Mouse (Mus musculus) cerebellum, postnatal 36 days (tissue): ENCODE measurements around the gene Tnnt3.

Source experiments
- DNase-seq, 2 experiments: peaks; one replicate each; pipeline ENCODE4 v3.0.0; 2021 to 2022; ENCODE audit warnings: mixed read lengths in 2 of 2

The Tnnt3 gene

DNA sequence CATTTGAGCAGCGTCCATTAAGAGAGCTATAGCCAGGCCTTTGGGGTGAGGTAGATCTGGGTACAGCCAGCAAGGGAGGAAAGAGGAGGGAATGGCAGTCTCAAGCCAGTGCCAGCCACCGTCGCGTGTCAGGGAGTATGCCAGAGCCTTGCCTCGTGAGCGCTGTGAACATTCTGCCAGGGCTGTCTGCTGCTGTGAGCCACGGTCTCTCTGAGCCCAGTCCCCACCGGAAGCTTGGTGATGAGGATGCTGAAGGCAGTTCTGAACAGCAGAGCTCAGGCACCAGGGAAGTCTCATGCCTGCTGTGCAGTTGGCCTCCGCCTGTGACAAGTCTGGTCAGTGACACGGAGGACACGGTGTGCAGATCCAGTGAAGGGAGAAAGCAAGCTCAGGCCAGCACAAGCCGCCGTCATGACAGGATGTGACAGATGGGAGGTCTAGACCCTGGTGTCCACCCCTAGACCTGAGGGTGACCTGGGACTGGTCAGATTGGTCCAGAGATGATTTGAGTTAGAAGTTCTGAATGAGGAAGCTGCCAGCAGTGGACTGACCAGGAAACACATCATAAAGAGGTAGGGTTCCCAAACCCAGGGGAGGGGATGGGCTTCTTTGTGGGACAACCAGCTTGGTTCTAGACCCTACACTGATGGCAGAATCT is 21.7 kb upstream of the Tnnt3 start:
- DNase-seq = peak; percentile 41 to 49

DNA sequence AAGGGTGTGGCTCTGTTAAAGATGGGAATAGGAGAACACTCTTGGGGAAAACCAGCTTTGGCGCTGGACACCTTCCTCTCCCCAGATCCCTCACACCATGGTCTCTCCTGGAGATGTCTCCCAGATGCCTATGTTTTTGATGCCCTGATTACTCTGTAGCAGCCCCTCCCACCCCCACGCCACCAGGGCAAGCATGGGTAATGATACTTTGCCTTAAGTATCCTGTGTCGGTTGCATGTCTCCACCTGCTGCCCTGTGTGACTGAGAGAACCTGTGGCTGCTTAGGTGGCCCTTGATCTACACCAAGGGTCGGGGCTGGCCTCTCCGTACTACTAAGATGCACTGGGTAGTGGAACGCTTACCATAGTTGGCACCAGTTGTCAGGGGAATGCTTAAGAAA is 20.6 kb upstream of the Tnnt3 start:
- DNase-seq = no peak

DNA sequence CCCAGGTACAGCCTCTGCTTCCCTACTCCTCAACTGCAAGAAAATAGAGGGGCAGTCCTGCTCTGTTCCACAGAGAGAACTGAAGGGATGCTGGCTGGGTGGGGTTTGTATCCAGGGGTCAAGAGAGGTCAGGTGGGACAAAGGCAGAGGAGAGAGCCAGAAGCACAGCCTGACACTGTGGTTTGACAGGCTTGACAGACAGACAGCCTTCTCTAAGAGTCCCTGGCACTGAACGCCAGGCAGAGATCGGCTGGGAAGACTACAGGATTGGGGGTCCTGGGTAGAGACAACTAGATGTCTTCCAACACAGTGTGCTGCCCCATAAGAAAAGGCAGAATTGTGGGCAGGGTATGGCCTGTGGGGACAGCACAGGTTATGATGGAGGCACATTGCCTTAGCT is 20.1 kb upstream of the Tnnt3 start:
- DNase-seq = no peak

- no peak for DNase-seq
Measured at GRCm38 (mm10) chr7:142479307-142479706, 19.3 kb upstream of the Tnnt3 start.

GRCm38 (mm10) chr7:142479886-142480285 is 18.8 kb upstream of the Tnnt3 start:
- no peak for DNase-seq

DNA sequence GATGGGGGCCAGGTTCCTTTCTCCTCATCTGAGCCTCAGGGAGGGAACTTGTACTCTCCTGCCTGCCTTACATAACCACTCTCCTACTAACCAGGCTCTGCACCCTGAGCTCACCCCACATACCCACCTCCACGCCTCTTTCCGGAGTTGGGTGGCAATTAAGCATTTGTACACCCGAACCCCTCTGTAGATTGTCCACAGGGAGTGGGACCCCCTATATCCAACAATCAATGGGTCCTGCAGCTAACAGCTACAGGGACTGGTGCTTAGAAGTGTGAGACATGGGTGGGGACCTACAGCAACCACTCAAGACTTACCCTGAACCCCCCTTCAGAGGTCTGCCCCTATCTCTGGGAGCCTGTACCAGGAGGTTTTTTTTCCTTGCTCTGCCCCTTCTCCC is 18.0 kb upstream of the Tnnt3 start:
- DNase-seq = no peak

- peak; percentile 52 to 60 for DNase-seq
Measured at GRCm38 (mm10) chr7:142481186-142481567, 17.5 kb upstream of the Tnnt3 start.

DNA sequence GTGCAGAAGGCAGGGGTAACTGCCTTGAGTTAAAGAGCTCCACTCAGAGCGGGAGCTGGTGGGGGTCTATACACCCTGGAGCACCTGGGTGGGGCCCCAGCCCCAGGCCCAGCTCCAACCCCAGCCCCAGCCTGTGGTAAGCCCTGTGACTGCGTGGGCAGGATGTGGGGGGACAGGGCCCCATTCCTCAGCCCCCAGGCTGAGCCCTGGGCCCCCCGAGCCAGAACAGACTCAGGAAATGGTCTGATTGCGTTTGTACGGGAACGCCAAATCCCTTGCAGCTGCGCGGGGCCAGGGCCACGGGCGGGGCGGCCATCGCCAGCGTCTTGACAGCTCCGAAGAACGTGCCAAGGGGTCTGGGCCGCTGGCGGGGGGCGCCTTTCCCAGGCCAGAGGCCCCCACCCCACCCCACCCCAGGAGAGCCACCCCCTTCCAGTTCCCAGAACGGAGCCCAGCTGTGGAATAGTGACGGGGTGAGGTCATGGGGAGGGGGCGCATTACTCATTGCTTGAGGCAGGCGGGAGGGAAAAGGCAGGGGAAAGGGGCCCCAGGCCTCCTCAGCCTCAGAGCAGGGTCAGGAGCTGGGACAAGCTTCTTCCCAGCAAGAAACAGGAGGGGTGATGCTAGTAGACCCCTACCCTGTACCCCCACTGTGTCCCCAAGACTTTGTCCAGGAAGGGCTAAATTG is 16.9 kb upstream of the Tnnt3 start:
- no peak for DNase-seq

- DNase-seq = no peak
Measured at GRCm38 (mm10) chr7:142482256-142482609, 16.4 kb upstream of the Tnnt3 start.

- DNase-seq = no peak
Measured at GRCm38 (mm10) chr7:142483136-142483535, 15.5 kb upstream of the Tnnt3 start.

DNA sequence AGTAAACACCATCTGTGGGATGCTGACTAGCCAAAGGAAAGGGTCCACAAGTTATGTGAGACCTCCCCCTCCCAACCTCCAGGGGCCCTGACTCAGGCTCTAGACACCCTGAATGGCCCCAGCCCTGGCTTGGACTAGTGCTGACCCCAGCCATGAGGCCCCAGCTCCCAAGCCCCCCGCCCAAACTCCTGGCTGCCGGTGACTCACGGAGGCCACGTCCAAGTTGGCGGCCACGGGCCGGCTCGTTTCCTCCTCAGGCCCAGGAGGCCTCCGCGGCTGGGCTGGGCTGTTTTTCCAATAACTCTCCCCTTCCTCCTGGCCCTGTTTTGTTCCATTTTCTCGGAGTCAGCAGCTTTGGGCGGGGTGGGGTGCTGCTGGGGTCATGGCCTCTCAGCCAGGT is 13.9 kb upstream of the Tnnt3 start:
- no peak for DNase-seq

- DNase-seq = no peak
Measured at GRCm38 (mm10) chr7:142486751-142487162, 11.9 kb upstream of the Tnnt3 start.

- no peak for DNase-seq
Measured at GRCm38 (mm10) chr7:142487341-142487859, 11.2 kb upstream of the Tnnt3 start.

GRCm38 (mm10) chr7:142488053-142488452 is 10.6 kb upstream of the Tnnt3 start:
- no peak for DNase-seq

GRCm38 (mm10) chr7:142493535-142493934 is 5.1 kb upstream of the Tnnt3 start:
- no peak for DNase-seq

DNA sequence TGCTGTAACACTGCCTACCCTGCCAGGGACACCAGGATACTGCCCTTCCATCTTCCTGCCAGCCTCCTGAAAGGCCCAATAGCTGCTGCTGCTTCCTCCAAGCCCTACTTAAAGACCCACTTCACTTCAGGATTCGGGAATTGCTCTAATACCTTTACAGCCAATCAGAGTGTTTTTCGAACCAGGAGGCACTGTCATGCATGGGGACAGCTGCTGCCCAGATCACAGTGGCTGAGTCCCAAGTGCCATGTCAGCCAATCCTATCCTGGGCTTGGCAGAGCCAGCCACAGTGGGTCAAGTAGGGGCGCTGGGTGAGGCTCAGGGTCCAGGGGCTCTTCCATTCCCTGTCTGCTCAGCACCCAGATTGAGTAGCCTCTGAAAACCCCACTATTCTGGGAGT is 2.5 kb upstream of the Tnnt3 start:
- no peak for DNase-seq

GRCm38 (mm10) chr7:142496800-142497199 is 1.8 kb upstream of the Tnnt3 start:
- DNase-seq = no peak

DNA sequence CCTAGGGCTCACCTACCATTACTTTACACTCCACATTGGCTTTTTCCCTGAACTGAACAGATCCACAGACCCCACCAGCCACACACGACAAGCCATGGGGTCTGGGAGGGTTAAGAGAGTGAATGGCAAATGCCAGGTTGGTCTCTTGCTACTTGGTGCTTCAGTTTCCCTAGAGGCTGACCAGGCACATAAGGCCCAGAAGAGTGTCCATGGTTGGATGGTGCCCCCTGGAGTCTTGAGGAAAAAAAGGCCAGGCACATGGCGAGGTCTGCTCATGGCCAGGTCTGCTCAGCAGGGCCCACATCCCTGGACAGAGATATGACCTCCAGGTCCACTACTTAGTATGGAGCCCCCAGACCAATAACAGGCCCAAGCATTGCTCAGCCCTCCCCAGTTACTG is 861 bp upstream of the Tnnt3 start:
- peak; percentile 36 to 45 for DNase-seq

- no peak for DNase-seq
Measured at GRCm38 (mm10) chr7:142499010-142499721, 530 bp downstream of the Tnnt3 start.

DNA sequence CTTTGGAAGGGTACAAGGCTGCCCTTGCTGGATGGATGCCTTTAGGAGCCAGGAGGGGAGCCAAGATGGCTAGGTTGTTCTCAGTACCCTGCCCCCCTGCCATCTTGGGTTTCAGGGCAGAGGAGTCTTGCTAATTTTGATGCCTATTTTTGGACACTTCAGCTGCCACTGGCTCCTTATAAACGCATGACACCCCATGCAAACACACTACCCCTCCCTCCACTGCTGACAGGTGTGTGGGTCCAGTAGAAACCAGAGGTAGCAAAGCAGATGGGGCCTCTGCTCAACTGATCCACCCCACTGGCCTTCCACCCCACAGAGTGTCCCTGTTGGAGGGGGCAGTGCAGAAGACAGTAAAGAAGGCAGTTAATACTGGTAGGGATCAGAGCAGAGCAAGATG is 1.4 kb downstream of the Tnnt3 start:
- DNase-seq = no peak

GRCm38 (mm10) chr7:142503206-142503605 is 4.6 kb downstream of the Tnnt3 start:
- no peak for DNase-seq

GRCm38 (mm10) chr7:142505942-142506341 is 7.3 kb downstream of the Tnnt3 start:
- DNase-seq = no peak

- no peak for DNase-seq
Measured at GRCm38 (mm10) chr7:142506501-142506900, 7.9 kb downstream of the Tnnt3 start.

DNA sequence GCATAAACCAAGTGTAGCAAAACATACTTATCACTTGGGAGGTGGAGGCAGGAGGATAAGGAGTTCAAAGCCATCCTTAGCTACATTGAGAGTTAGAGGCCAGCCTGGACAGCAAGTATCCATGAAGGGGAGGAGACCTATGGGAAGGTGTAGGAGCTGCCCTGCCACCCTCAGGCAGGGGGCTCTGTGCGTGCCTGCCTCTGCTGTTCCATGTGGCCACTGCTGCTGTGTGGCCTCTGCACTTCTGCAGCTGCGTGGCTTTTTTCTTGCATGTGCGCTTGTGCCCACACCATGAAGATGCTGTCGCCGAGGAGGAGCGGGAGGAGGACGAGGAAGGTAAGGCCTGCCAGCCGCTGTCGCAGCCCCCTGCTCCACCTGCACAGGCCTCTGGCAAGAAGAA is 8.8 kb downstream of the Tnnt3 start:
- DNase-seq = no peak
